In genomic region chr7:16525995-16526394, GRCm38 (mm10) we compare ENCODE assay signal across 18 mouse cellular contexts. TPM values are rescaled to one million over a fixed set of nuclear protein-coding genes. Genes with fewer than 3 reads are reported as not detected.
DNase-seq lines count a peak whose midpoint lies in the region; ATAC-seq and TF ChIP-seq lines count a peak whose summit lies in the region.
"Had no signal": no experiment of that assay in that cellular context is flagged by ENCODE, and none has a peak within 500 bp of the region (broad histone marks: within the 10 kb centered on the region; RNA-seq: fewer than 3 reads in every experiment).

No protein-coding gene starts in this region.

- TF ChIP-seq CTCF in kidney, postnatal 0 days (IDR thresholded peaks at IDR 0.05; ENCODE audit: low read depth), result no peak

- no peak overlapping the region for H3K9ac ChIP-seq in kidney, postnatal 0 days (ENCODE audit: low read depth, low read length)
- H3K9ac ChIP-seq in liver, embryonic 15.5 days, result no peak overlapping the region
- H3K9ac ChIP-seq: hindbrain, embryonic 15.5 days; limb, embryonic 15.5 days had no signal

- no peaks in the 10 kb centered on the region for H3K27me3 ChIP-seq in kidney, postnatal 0 days (ENCODE audit: insufficient read depth, low read length)
- no peaks in the 10 kb centered on the region for H3K27me3 ChIP-seq in liver, embryonic 15.5 days
- H3K27me3 ChIP-seq: CH12.LX; hindbrain, embryonic 15.5 days; limb, embryonic 15.5 days had no signal

- H3K27ac ChIP-seq in kidney, postnatal 0 days, result no peak overlapping the region
- H3K27ac ChIP-seq in liver, embryonic 15.5 days (replicated peaks), result 0 out of 2 replicates have a peak overlapping the region, but pooled peaks have one; percentile 24
- H3K27ac ChIP-seq: hindbrain, embryonic 15.5 days; limb, embryonic 15.5 days had no signal

- no peak overlapping the region for H3K4me2 ChIP-seq in kidney, postnatal 0 days (ENCODE audit: low read length)
- no peak overlapping the region for H3K4me2 ChIP-seq in liver, embryonic 15.5 days
- H3K4me2 ChIP-seq: hindbrain, embryonic 15.5 days; limb, embryonic 15.5 days had no signal

- no peak for ATAC-seq in kidney, postnatal 0 days (replicated peaks; ENCODE audit: low FRiP score, low read depth)
- peak; percentile 67 for ATAC-seq in liver, embryonic 15.5 days (ENCODE audit: insufficient read depth)
- ATAC-seq: activated CD4-positive, CD25-positive, alpha-beta regulatory T cell, adult 4 months had no signal

- no peaks in the 10 kb centered on the region for H3K9me3 ChIP-seq in kidney, postnatal 0 days (replicated peaks; ENCODE audit: low read length)
- H3K9me3 ChIP-seq in liver, embryonic 15.5 days (replicated peaks), result no peaks in the 10 kb centered on the region
- H3K9me3 ChIP-seq: hindbrain, embryonic 15.5 days; limb, embryonic 15.5 days had no signal

- peak; percentile 15 for DNase-seq in adrenal gland, postnatal 10 days
- DNase-seq in adrenal gland, adult 18-20 months (ENCODE audit: low spot score in 2 of 2), result no peak
- DNase-seq in kidney, postnatal 0 days (ENCODE audit: low spot score), result peak; percentile 49
- DNase-seq in kidney, adult 11 months, result no peak
- peak; percentile 6 to 38 for DNase-seq in lung, postnatal 4 days
- no peak for DNase-seq in right cerebral cortex, postnatal 36 days (ENCODE audit: low spot score in 2 of 2)
- no peak for DNase-seq in urinary bladder, postnatal 25 days (ENCODE audit: low spot score)
- DNase-seq: cerebellum, adult 11 months; kidney, adult 18-20 months; kidney, postnatal 36 days; thymus, adult 2 months had no signal

- H3K4me1 ChIP-seq in kidney, postnatal 0 days (replicated peaks; ENCODE audit: insufficient read depth, low read length), result no peaks in the 10 kb centered on the region
- peaks cover 10% of the 10 kb centered on the region; the same call in 1 of the 2 replicates for H3K4me1 ChIP-seq in liver, embryonic 15.5 days (replicated peaks)

- WGBS in kidney, postnatal 0 days, result 69% methylated on average over 2 of the region's 2 CpGs
- WGBS in liver, embryonic 15.5 days (ENCODE audit: insufficient replicate concordance), result 61% methylated on average over 2 of the region's 2 CpGs

- no peak overlapping the region for H3K4me3 ChIP-seq in kidney, postnatal 0 days (replicated peaks; ENCODE audit: low read depth, low read length)
- H3K4me3 ChIP-seq in liver, embryonic 15.5 days (replicated peaks), result no peak overlapping the region
- H3K4me3 ChIP-seq: hindbrain, embryonic 15.5 days; limb, embryonic 15.5 days had no signal

- 0 out of 2 replicates have a peak, but pooled peaks cover 4% of the 10 kb centered on the region for H3K36me3 ChIP-seq in kidney, postnatal 0 days (ENCODE audit: insufficient read depth, low read length)
- no peaks in the 10 kb centered on the region for H3K36me3 ChIP-seq in liver, embryonic 15.5 days (replicated peaks)
- H3K36me3 ChIP-seq: hindbrain, embryonic 15.5 days had no signal

RNA-seq across cellular contexts. Expression of gene Npas1, which starts 48.5 kb away (rescaled TPM):
- not detected for total RNA-seq in adrenal gland, postnatal 10 days (2021)
- total RNA-seq in adrenal gland, adult 18-20 months (2021), result not detected
- polyA plus RNA-seq in kidney, postnatal 0 days (2015; fragmentation: Nextera tagmentation; extraction: Ambion mirVana), result 0.33 TPM in 2 replicates
- 0.12 and 0.17 TPM in 2 replicates for polyA plus RNA-seq in liver, embryonic 15.5 days (2015; fragmentation: Nextera tagmentation; extraction: Ambion mirVana)
- total RNA-seq: monocyte, adult 5-6 weeks had no signal
- polyA plus RNA-seq: stomach, embryonic 14.5 days had no signal

Comparison
In these comparisons a context has a peak if more than half of its experiments do, and no peak if none do; other contexts are left out.
1. DNase-seq: peak in adrenal gland, postnatal 10 days (single experiment), kidney, postnatal 0 days (single experiment) and lung, postnatal 4 days (2 of 2); none in adrenal gland, adult 18-20 months (0 of 2), kidney, adult 11 months (single experiment), right cerebral cortex, postnatal 36 days (0 of 2) and urinary bladder, postnatal 25 days (single experiment).